Mouse (Mus musculus): Measurements from ENCODE around the gene Tcaf3. TPM values are rescaled to one million over a fixed set of nuclear protein-coding genes. Genes with fewer than 3 reads are reported as not detected.

Gene Tcaf3
- polyA plus RNA-seq (2015; fragmentation: Nextera tagmentation; extraction: Ambion mirVana), result not detected in 2 replicates

GRCm38 (mm10) chr6:42597592-42597991, at the start of gene Tcaf3:
Gene Tcaf3, minus strand, starts transcription at chr6:42597692.

GRCm38 (mm10) chr6:42644912-42645549, 47.5 kb upstream of the Tcaf3 start, which contains the start of gene Tcaf2:
Gene Tcaf2, minus strand, starts transcription at chr6:42645254.

GRCm38 (mm10) chr6:42547461-42547860, 50.0 kb downstream of the Tcaf3 start, which contains the start of gene Olfr455:
Gene Olfr455, minus strand, starts transcription at chr6:42547587.

Other genes with a start within 250 kb of the Tcaf3 start
- gene Zyx, start 248.1 kb downstream of the Tcaf3 start, polyA plus RNA-seq (2015; fragmentation: Nextera tagmentation; extraction: Ambion mirVana), result 112 and 117 TPM in 2 replicates
- gene Epha1, start 224.4 kb downstream of the Tcaf3 start, polyA plus RNA-seq (2015; fragmentation: Nextera tagmentation; extraction: Ambion mirVana), result 0.71 and 1.4 TPM in 2 replicates
- not detected in 2 replicates for gene Tas2r143, start 197.5 kb downstream of the Tcaf3 start, polyA plus RNA-seq (2015; fragmentation: Nextera tagmentation; extraction: Ambion mirVana)
- gene Tas2r135, start 192.3 kb downstream of the Tcaf3 start, polyA plus RNA-seq (2015; fragmentation: Nextera tagmentation; extraction: Ambion mirVana), result not detected in 2 replicates
- not detected in 2 replicates for gene Tas2r126, start 163.2 kb downstream of the Tcaf3 start, polyA plus RNA-seq (2015; fragmentation: Nextera tagmentation; extraction: Ambion mirVana)
- not detected in 2 replicates for gene Olfr458, start 132.5 kb downstream of the Tcaf3 start, polyA plus RNA-seq (2015; fragmentation: Nextera tagmentation; extraction: Ambion mirVana)
- gene Olfr457, start 121.4 kb downstream of the Tcaf3 start, polyA plus RNA-seq (2015; fragmentation: Nextera tagmentation; extraction: Ambion mirVana), result 0.02 TPM in 1 of 2 replicates, not detected in the other
- gene Olfr456, start 110.5 kb downstream of the Tcaf3 start, polyA plus RNA-seq (2015; fragmentation: Nextera tagmentation; extraction: Ambion mirVana), result not detected in 2 replicates
- gene Olfr455, start 50.1 kb downstream of the Tcaf3 start, polyA plus RNA-seq (2015; fragmentation: Nextera tagmentation; extraction: Ambion mirVana), result not detected in 2 replicates
- 2.5 and 3.0 TPM in 2 replicates for gene Tcaf2, start 47.6 kb upstream of the Tcaf3 start, polyA plus RNA-seq (2015; fragmentation: Nextera tagmentation; extraction: Ambion mirVana)
- 52.9 and 53.7 TPM in 2 replicates for gene Tcaf1, start 112.4 kb upstream of the Tcaf3 start, polyA plus RNA-seq (2015; fragmentation: Nextera tagmentation; extraction: Ambion mirVana)
- not detected in 2 replicates for gene Olfr453, start 141.7 kb upstream of the Tcaf3 start, polyA plus RNA-seq (2015; fragmentation: Nextera tagmentation; extraction: Ambion mirVana)
- not detected in 2 replicates for gene Olfr38, start 158.7 kb upstream of the Tcaf3 start, polyA plus RNA-seq (2015; fragmentation: Nextera tagmentation; extraction: Ambion mirVana)
- not detected in 2 replicates for gene Olfr452, start 187.4 kb upstream of the Tcaf3 start, polyA plus RNA-seq (2015; fragmentation: Nextera tagmentation; extraction: Ambion mirVana)
- gene Olfr450, start 214.2 kb upstream of the Tcaf3 start, polyA plus RNA-seq (2015; fragmentation: Nextera tagmentation; extraction: Ambion mirVana), result not detected in 2 replicates
- gene Olfr449, start 236.7 kb upstream of the Tcaf3 start, polyA plus RNA-seq (2015; fragmentation: Nextera tagmentation; extraction: Ambion mirVana), result not detected in 2 replicates

All from skeletal muscle tissue, postnatal 0 days (tissue).